ENCODE assay signal across 7 mouse cellular contexts in genomic region chr1:184041778-184042573, GRCm38 (mm10). TPM values are rescaled to one million over a fixed set of nuclear protein-coding genes. Genes with fewer than 3 reads are reported as not detected.
DNase-seq lines count a peak whose midpoint lies in the region; ATAC-seq lines count a peak whose summit lies in the region.

No protein-coding gene starts in this region.

- DNase-seq in urinary bladder, postnatal 14 days (ENCODE audit: low spot score) = peak; percentile 38
- no peak for DNase-seq in urinary bladder, postnatal 10 days (ENCODE audit: low spot score)
- peak; percentile 62 to 72 for DNase-seq in gastrocnemius, adult 8-10 months (ENCODE audit: low spot score in 2 of 2)
- peak; percentile 18 for DNase-seq in kidney, postnatal 14 days
- peak; percentile 84 for DNase-seq in testis, postnatal 10 days (ENCODE audit: low spot score)
- DNase-seq in layer of hippocampus, adult 18-20 months (ENCODE audit: low spot score in 2 of 2) = no peak

- H3K4me1 ChIP-seq in hindbrain, embryonic 16.5 days (ENCODE audit: control insufficient read depth, insufficient read depth, low read depth, low read length) = no peaks in the 10 kb centered on the region; the same call in 1 of the 2 replicates

- no peak overlapping the region for H3K9ac ChIP-seq in hindbrain, embryonic 16.5 days (ENCODE audit: low read depth, low read length)

- no peak overlapping the region for H3K27ac ChIP-seq in hindbrain, embryonic 16.5 days (ENCODE audit: low read depth, low read length)

- ATAC-seq in hindbrain, embryonic 16.5 days = no peak

- H3K4me2 ChIP-seq in hindbrain, embryonic 16.5 days (ENCODE audit: low read length) = no peak overlapping the region

- no peak overlapping the region for H3K4me3 ChIP-seq in hindbrain, embryonic 16.5 days (ENCODE audit: low read length)

- no peaks in the 10 kb centered on the region for H3K27me3 ChIP-seq in hindbrain, embryonic 16.5 days (replicated peaks; ENCODE audit: control insufficient read depth, insufficient read depth, low read length)

- WGBS in hindbrain, embryonic 16.5 days = 63% methylated on average over 9 of the region's 9 CpGs

- no peaks in the 10 kb centered on the region for H3K9me3 ChIP-seq in hindbrain, embryonic 16.5 days (ENCODE audit: control insufficient read depth, low read length)

- H3K36me3 ChIP-seq in hindbrain, embryonic 16.5 days (ENCODE audit: control insufficient read depth, insufficient read depth, low read length) = no peaks in the 10 kb centered on the region

RNA-seq across cellular contexts. Expression of gene 1700056E22Rik, which starts 7.9 kb away (rescaled TPM):
- total RNA-seq in gastrocnemius, adult 8-10 months (2022) = 1 to 10 TPM in 1 of 4 experiments, under 1 TPM in 3; 0.40 to 1.2 (median 0.49) TPM
- total RNA-seq in layer of hippocampus, adult 18-20 months (2021) = not detected
- polyA plus RNA-seq in hindbrain, embryonic 16.5 days (2015; fragmentation: Nextera tagmentation; extraction: Ambion mirVana) = 0.72 and 1.1 TPM in 2 replicates

RNA-seq across cellular contexts. Expression of gene Dusp10, which starts 28.9 kb away (rescaled TPM):
- 10 to 100 TPM; 18.7 to 31.0 (median 23.8) TPM for total RNA-seq in gastrocnemius, adult 8-10 months (2022)
- total RNA-seq in layer of hippocampus, adult 18-20 months (2021) = 1 to 10 TPM; 4.6 to 5.2 TPM
- 4.9 and 5.6 TPM in 2 replicates for polyA plus RNA-seq in hindbrain, embryonic 16.5 days (2015; fragmentation: Nextera tagmentation; extraction: Ambion mirVana)

Comparison
In these comparisons a context has a peak if more than half of its experiments do, and no peak if none do; other contexts are left out.
1. DNase-seq: peak in urinary bladder, postnatal 14 days (single experiment), gastrocnemius, adult 8-10 months (2 of 2), kidney, postnatal 14 days (single experiment) and testis, postnatal 10 days (single experiment); none in urinary bladder, postnatal 10 days (single experiment) and layer of hippocampus, adult 18-20 months (0 of 2).